Mouse (Mus musculus): ENCODE data around the gene Gm28048. TPM values are rescaled to one million over a fixed set of nuclear protein-coding genes. Genes with fewer than 3 reads are reported as not detected.

Gm28048 gene
- polyA plus RNA-seq, 1 experiment from 2014 or later, result 3.0 TPM

GRCm38 (mm10) chr11:22875279-22875678 is 106.6 kb downstream of the Gm28048 start:
- Histone ChIP-seq H3K4me3 (no peak overlapping the region), H3K27ac (replicated peaks) (no peak overlapping the region), H3K4me1 (no peaks in the 10 kb centered on the region), H3K27me3 (ENCODE audit: low read depth, poor library complexity, severe bottlenecking) (peaks cover 8% of the 10 kb centered on the region; the same call in 1 of the 2 replicates), H3K36me3 (no peaks in the 10 kb centered on the region), H3K9me3 (replicated peaks) (no peaks in the 10 kb centered on the region)
- WGBS, result 81% methylated on average over 4 of the region's 4 CpGs
- DNase-seq (ENCODE audit: low spot score), result no peak

DNA sequence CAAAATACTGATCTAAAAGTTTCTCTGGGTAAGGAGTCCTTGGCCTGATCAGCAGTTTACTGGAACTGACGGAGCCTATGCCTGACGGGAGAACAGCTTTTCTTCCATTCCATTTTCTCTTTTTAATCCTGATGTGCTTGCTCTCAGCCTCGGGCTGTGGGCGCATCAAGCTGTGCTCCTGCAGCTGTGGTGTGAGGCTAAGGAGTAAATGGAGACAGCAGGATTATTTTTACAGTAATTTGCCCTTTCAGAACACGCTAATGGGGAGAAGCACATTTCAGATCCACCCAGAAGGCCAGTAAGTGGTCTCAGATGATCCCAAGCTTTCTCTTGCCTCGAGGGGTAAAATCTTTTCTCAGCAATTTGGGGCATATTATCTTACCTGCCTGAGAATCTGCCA is 107.1 kb downstream of the Gm28048 start:
- peaks cover 4% of the 10 kb centered on the region; the same call in 1 of the 2 replicates for H3K27me3 ChIP-seq (ENCODE audit: low read depth, poor library complexity, severe bottlenecking)
- H3K27ac ChIP-seq (replicated peaks), result no peak overlapping the region
- no peak overlapping the region for H3K4me3 ChIP-seq
- H3K4me1 ChIP-seq, result no peaks in the 10 kb centered on the region
- WGBS, result 64% methylated on average over 6 of the region's 6 CpGs
- no peaks in the 10 kb centered on the region for H3K36me3 ChIP-seq
- no peaks in the 10 kb centered on the region for H3K9me3 ChIP-seq (replicated peaks)
- DNase-seq (ENCODE audit: low spot score), result no peak

- no peaks in the 10 kb centered on the region for H3K9me3 ChIP-seq (replicated peaks)
- WGBS, result 64% methylated on average over 4 of the region's 4 CpGs
- H3K4me3 ChIP-seq, result no peak overlapping the region
- H3K27ac ChIP-seq (replicated peaks), result no peak overlapping the region
- H3K36me3 ChIP-seq, result no peaks in the 10 kb centered on the region
- H3K27me3 ChIP-seq (ENCODE audit: low read depth, poor library complexity, severe bottlenecking), result no peaks in the 10 kb centered on the region
- H3K4me1 ChIP-seq, result no peaks in the 10 kb centered on the region
- DNase-seq (ENCODE audit: low spot score), result no peak
These were observed 108.5 kb downstream of the Gm28048 start for GRCm38 (mm10) chr11:22873383-22873782.

- DNase-seq (ENCODE audit: low spot score), result no peak
- WGBS, result 66% methylated on average over 4 of the region's 4 CpGs
- H3K4me1 ChIP-seq, result no peaks in the 10 kb centered on the region
These were observed 109.6 kb downstream of the Gm28048 start for GRCm38 (mm10) chr11:22872307-22872680.

DNA sequence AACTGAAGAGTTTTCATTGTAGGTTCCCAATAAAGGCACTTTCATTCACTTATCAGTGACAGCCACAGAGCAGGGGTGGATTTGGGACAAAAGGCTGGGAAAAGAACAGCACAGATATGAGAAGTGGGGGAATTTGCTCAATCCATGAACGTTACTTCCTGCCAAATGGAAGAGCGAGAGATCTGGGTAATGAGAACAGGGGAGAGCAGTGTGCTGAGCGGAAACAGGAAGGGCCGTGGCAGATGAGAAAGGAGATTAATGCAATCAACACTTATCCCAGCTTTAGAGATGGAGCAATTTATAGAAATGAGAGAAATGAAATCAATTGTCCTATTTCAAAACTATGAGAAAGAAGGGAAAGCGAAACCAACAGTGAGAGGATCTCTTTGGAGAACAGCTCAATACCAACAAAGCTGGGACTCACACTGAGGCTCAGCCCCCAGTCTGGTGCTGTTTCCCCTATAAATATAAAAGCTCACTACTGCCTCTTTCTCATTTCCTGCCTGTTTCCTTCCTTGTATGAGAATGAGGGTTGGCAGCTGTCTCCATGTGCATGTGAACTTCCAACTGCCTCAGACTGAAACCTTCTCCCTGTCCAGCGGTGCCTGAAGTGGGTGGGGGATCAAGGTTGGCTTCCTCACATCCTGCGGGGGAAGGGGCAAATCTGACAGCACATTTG is 110.1 kb downstream of the Gm28048 start:
- no peaks in the 10 kb centered on the region for H3K36me3 ChIP-seq
- WGBS, result 77% methylated on average over 7 of the region's 7 CpGs
- H3K4me3 ChIP-seq, result no peak overlapping the region
- H3K4me1 ChIP-seq, result no peaks in the 10 kb centered on the region
- no peak overlapping the region for H3K27ac ChIP-seq (replicated peaks)
- H3K27me3 ChIP-seq (ENCODE audit: low read depth, poor library complexity, severe bottlenecking), result no peaks in the 10 kb centered on the region
- DNase-seq (ENCODE audit: low spot score), result no peak
- no peaks in the 10 kb centered on the region for H3K9me3 ChIP-seq (replicated peaks)

More at GRCm38 (mm10) chr11:22872307-22872680, 109.6 kb downstream of the Gm28048 start:
- Histone ChIP-seq H3K4me3 (no peak overlapping the region), H3K27ac (replicated peaks) (no peak overlapping the region), H3K27me3 (ENCODE audit: low read depth, poor library complexity, severe bottlenecking) (no peaks in the 10 kb centered on the region), H3K9me3 (replicated peaks) (no peaks in the 10 kb centered on the region), H3K36me3 (no peaks in the 10 kb centered on the region)

DNA sequence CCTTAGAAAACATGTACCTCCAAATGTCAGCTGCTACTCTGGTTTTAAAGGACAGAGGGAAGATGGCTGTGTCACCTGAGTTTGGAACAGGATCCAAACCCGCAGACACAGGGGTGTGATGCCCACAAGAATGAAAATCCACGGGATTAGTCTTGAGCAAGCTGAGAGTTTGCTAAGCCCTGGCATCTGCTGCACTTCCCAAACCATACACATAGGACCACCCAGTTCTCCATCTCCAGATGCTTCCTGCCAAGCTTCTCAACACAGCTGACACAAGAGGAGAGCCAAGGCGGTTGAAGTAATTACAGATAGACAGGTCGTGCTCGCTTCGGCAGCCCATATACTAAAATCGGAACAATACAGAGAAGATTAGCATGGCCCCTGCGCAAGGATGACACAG is 113.3 kb downstream of the Gm28048 start:
- no peak overlapping the region for H3K27ac ChIP-seq (replicated peaks)
- no peak overlapping the region for H3K4me3 ChIP-seq
- H3K9me3 ChIP-seq (replicated peaks), result no peaks in the 10 kb centered on the region
- 89% methylated on average over 8 of the region's 8 CpGs for WGBS
- H3K4me1 ChIP-seq, result no peaks in the 10 kb centered on the region
- H3K27me3 ChIP-seq (ENCODE audit: low read depth, poor library complexity, severe bottlenecking), result peaks cover 14% of the 10 kb centered on the region
- DNase-seq (ENCODE audit: low spot score), result no peak
- H3K36me3 ChIP-seq, result no peaks in the 10 kb centered on the region

DNA sequence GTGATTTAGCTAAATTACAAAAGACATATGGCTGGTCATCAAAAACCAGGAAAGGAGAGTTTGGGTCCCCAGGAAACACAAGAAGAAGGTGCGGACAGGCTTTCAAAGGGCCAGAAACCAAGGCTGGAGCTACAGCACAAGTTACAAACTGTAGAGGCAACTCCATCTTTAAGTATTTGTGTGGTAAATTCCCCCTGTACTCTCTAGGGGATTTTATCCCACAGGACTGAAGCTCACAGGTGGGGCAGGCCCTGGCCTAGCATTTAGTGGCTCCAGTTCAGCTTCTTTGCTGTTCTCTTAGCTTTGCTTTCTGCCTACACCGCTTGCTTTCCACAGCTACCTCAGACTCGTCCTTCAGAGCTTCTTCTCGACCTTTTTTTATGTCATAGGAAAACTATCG is 114.2 kb downstream of the Gm28048 start:
- Histone ChIP-seq H3K27me3 (ENCODE audit: low read depth, poor library complexity, severe bottlenecking) (peaks cover 20% of the 10 kb centered on the region), H3K36me3 (no peaks in the 10 kb centered on the region), H3K27ac (replicated peaks) (no peak overlapping the region), H3K4me1 (no peaks in the 10 kb centered on the region), H3K9me3 (replicated peaks) (no peaks in the 10 kb centered on the region), H3K4me3 (no peak overlapping the region)
- WGBS, result 90% methylated on average over 5 of the region's 5 CpGs
- no peak for DNase-seq (ENCODE audit: low spot score)

- Histone ChIP-seq H3K27ac (replicated peaks) (no peak overlapping the region), H3K9me3 (replicated peaks) (no peaks in the 10 kb centered on the region)
- WGBS, result 90% methylated on average over 7 of the region's 7 CpGs
These were observed 116.1 kb downstream of the Gm28048 start for GRCm38 (mm10) chr11:22865635-22866246.

GRCm38 (mm10) chr11:22864305-22865060 is 117.4 kb downstream of the Gm28048 start:
- 48% methylated on average over 8 of the region's 8 CpGs for WGBS
- Histone ChIP-seq H3K36me3 (no peaks in the 10 kb centered on the region), H3K4me3 (no peak overlapping the region), H3K4me1 (peaks cover 9% of the 10 kb centered on the region), H3K27ac (replicated peaks) (no peak overlapping the region), H3K9me3 (replicated peaks) (no peaks in the 10 kb centered on the region), H3K27me3 (ENCODE audit: low read depth, poor library complexity, severe bottlenecking) (peaks cover 53% of the 10 kb centered on the region)
- no peak for DNase-seq (ENCODE audit: low spot score)

More at GRCm38 (mm10) chr11:22865635-22866246, 116.1 kb downstream of the Gm28048 start:
- no peak overlapping the region for H3K4me3 ChIP-seq
- H3K27me3 ChIP-seq (ENCODE audit: low read depth, poor library complexity, severe bottlenecking), result peaks cover 40% of the 10 kb centered on the region
- no peaks in the 10 kb centered on the region for H3K36me3 ChIP-seq
- H3K4me1 ChIP-seq, result no peaks in the 10 kb centered on the region
- DNase-seq (ENCODE audit: low spot score), result no peak

DNA sequence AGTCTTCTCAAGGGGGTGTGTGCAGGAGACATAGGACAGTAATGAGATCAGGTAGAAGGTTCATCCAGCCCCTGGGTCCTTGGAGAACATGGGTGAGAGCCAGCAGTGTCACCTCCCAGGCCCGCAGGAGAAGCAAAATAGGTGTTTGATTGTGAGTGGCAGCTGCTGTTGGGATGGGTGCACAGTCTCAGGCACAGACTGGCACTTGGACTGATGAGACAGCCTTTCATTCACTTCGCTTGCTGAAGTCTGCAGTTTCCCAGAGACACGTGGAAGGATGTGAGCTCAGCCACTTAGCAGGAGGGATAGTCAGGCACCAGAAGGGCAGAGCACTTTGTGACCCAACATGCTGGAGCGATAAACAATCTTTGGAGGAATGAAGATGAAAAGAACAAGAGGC is 118.3 kb downstream of the Gm28048 start:
- Histone ChIP-seq H3K9me3 (replicated peaks) (no peaks in the 10 kb centered on the region), H3K4me3 (no peak overlapping the region), H3K4me1 (peaks cover 18% of the 10 kb centered on the region), H3K27ac (replicated peaks) (no peak overlapping the region), H3K27me3 (ENCODE audit: low read depth, poor library complexity, severe bottlenecking) (peaks cover 62% of the 10 kb centered on the region), H3K36me3 (no peaks in the 10 kb centered on the region)
- 40% methylated on average over 4 of the region's 4 CpGs for WGBS
- DNase-seq (ENCODE audit: low spot score), result no peak

DNA sequence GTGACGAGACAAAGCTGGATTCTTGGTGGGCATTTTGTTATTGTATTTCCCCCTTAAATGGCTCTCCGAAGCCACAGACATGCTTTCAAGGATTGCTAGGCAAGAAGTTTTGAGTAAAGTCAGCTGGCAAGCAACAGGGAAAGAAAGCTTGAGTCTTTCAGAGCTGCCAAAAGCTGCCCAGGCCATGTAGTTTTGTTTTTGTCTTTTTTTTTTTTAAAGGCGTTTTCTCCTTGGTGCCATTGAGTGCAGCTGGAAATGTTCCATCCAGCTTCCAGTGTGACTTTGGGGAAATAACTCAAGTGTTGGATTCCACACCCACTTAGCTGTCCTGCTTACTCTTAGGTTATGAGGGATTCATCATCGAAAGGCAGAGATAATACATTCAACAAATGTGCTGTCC is 120.6 kb downstream of the Gm28048 start:
- H3K36me3 ChIP-seq, result no peaks in the 10 kb centered on the region
- no peak overlapping the region for H3K27ac ChIP-seq (replicated peaks)
- peaks cover 27% of the 10 kb centered on the region for H3K4me1 ChIP-seq
- DNase-seq (ENCODE audit: low spot score), result no peak
- 69% methylated on average over 4 of the region's 4 CpGs for WGBS
- H3K9me3 ChIP-seq (replicated peaks), result no peaks in the 10 kb centered on the region
- no peak overlapping the region for H3K4me3 ChIP-seq
- peaks cover 84% of the 10 kb centered on the region for H3K27me3 ChIP-seq (ENCODE audit: low read depth, poor library complexity, severe bottlenecking)

GRCm38 (mm10) chr11:22860335-22861227 is 121.3 kb downstream of the Gm28048 start, which contains the start of gene B3gnt2:
B3gnt2 (minus strand) TSS chr11:22860961.
- Histone ChIP-seq H3K27me3 (ENCODE audit: low read depth, poor library complexity, severe bottlenecking) (peaks cover 92% of the 10 kb centered on the region), H3K36me3 (no peaks in the 10 kb centered on the region), H3K4me3 (peak within 1 kb of the TSS; percentile 77), H3K4me1 (peaks cover 27% of the 10 kb centered on the region), H3K27ac (replicated peaks) (peak within 1 kb of the TSS; percentile 74), H3K9me3 (replicated peaks) (no peaks in the 10 kb centered on the region)
- WGBS, result 5% methylated on average over 41 of the region's 41 CpGs
- DNase-seq (ENCODE audit: low spot score), result peak; percentile 47
